Mouse (Mus musculus) CH12.LX (cell line): Measurements from ENCODE around the gene Szrd1. TPM values are rescaled to one million over a fixed set of nuclear protein-coding genes. Genes with fewer than 3 reads are reported as not detected.

Experiments used
- DNase-seq: peaks from one replicate; pipeline ENCODE4 v3.0.0-alpha.2; 2013; ENCODE audit errors: extremely low read depth
- H3K27ac ChIP-seq: 2 replicates; pipeline ENCODE4 v1.5.1; 2012; ENCODE audit warnings: low read depth, mild to moderate bottlenecking, control low read depth, moderate library complexity; ENCODE audit not compliant: insufficient read depth
- H3K27me3 ChIP-seq: replicated peaks from 2 replicates; pipeline ENCODE3; 2012; ENCODE audit warnings: inconsistent platforms
- H3K36me3 ChIP-seq, 2 experiments: replicated peaks in 1 of 2; 2 replicates each; pipeline versions ENCODE3 to v1.6.1; 2012; ENCODE audit warnings: inconsistent platforms in 1 of 2, low read length in 1 of 2, mild to moderate bottlenecking in 1 of 2, mixed read lengths in 1 of 2, moderate library complexity in 1 of 2; ENCODE audit not compliant: control insufficient read depth in 1 of 2, insufficient read depth in 1 of 2
- H3K4me1 ChIP-seq, 2 experiments: 2 replicates each; pipeline ENCODE4 v1.6.1; 2012; ENCODE audit warnings: inconsistent platforms in 1 of 2, moderate library complexity in 1 of 2; ENCODE audit not compliant: insufficient read depth in 2 of 2, control insufficient read depth in 1 of 2
- H3K4me2 ChIP-seq: 2 replicates; pipeline ENCODE4 v1.6.1; 2012; ENCODE audit warnings: low read depth, mild to moderate bottlenecking, control low read depth; ENCODE audit not compliant: poor library complexity, insufficient read depth, severe bottlenecking
- H3K4me3 ChIP-seq, 3 experiments: fragments of 150-350 bp in 1 of 3; sonication (generic) in 1 of 3; replicated peaks in 1 of 3; 2 replicates each; pipeline versions ENCODE3 to v1.5.1; 2011 to 2012; ENCODE audit warnings: low read depth in 2 of 3, low read length in 2 of 3, mild to moderate bottlenecking in 2 of 3, moderate library complexity in 2 of 3, control low read depth in 1 of 3, improper control_type of control experiment in 1 of 3, inconsistent platforms in 1 of 3, mixed read lengths in 1 of 3; ENCODE audit not compliant: poor library complexity in 1 of 3
- H3K79me2 ChIP-seq: replicated peaks from 2 replicates; pipeline ENCODE4 v1.6.1; 2012; ENCODE audit warnings: mild to moderate bottlenecking, moderate library complexity; ENCODE audit not compliant: control insufficient read depth, poor library complexity, insufficient read depth, severe bottlenecking; ENCODE audit errors: extremely low read depth
- H3K9ac ChIP-seq: 2 replicates; pipeline ENCODE4 v1.6.1; 2012; ENCODE audit warnings: low read depth, mild to moderate bottlenecking, control low read depth, moderate library complexity; ENCODE audit not compliant: insufficient read depth
- H3K9me3 ChIP-seq: replicated peaks from 2 replicates; pipeline ENCODE3; 2012; ENCODE audit warnings: low read length, inconsistent platforms, mixed read lengths
- CHD2 ChIP-seq: IDR thresholded peaks from 2 replicates; pipeline ENCODE4 v1.6.1; 2011; ENCODE audit warnings: low read length, improper control_type of control experiment
- ELF1 ChIP-seq: IDR thresholded peaks from 2 replicates; pipeline ENCODE4 v1.6.1; 2014; ENCODE audit warnings: low read depth, mild to moderate bottlenecking, inconsistent platforms, low read length, improper control_type of control experiment
- ETS1 ChIP-seq: conservative IDR thresholded peaks from 2 replicates; pipeline ENCODE4 v1.6.1; 2012; ENCODE audit warnings: low read depth, mild to moderate bottlenecking, inconsistent platforms, low read length, improper control_type of control experiment, moderate library complexity
- JUN ChIP-seq: IDR thresholded peaks from 2 replicates; pipeline ENCODE4 v1.6.1; 2011; ENCODE audit warnings: low read depth, mild to moderate bottlenecking, low read length, improper control_type of control experiment, moderate library complexity; ENCODE audit not compliant: insufficient read depth
- KAT2A ChIP-seq: IDR thresholded peaks from 2 replicates; pipeline ENCODE4 v1.6.1; 2012; ENCODE audit warnings: low read length, improper control_type of control experiment, inconsistent platforms; ENCODE audit not compliant: insufficient replicate concordance
- MAFK ChIP-seq: IDR thresholded peaks from 2 replicates; pipeline ENCODE4 v1.6.1; 2011; ENCODE audit warnings: low read length, improper control_type of control experiment; ENCODE audit not compliant: insufficient replicate concordance
- MAX ChIP-seq: IDR thresholded peaks from 2 replicates; pipeline ENCODE4 v1.6.1; 2011; ENCODE audit warnings: low read length, improper control_type of control experiment
- MAZ ChIP-seq: IDR thresholded peaks from 2 replicates; pipeline ENCODE4 v1.6.1; 2012; ENCODE audit warnings: low read depth, mild to moderate bottlenecking, inconsistent platforms, low read length, improper control_type of control experiment, moderate library complexity
- MEF2A ChIP-seq: IDR thresholded peaks from 2 replicates; pipeline ENCODE4 v1.6.1; 2014; ENCODE audit warnings: low read depth, mild to moderate bottlenecking, inconsistent platforms, low read length, improper control_type of control experiment, borderline replicate concordance
- MYC ChIP-seq: IDR thresholded peaks from 2 replicates; pipeline ENCODE4 v1.6.1; 2011; ENCODE audit warnings: low read depth, mild to moderate bottlenecking, improper control_type of control experiment, low read length
- NELFE ChIP-seq: IDR thresholded peaks from 2 replicates; pipeline ENCODE4 v1.6.1; 2011; ENCODE audit warnings: low read depth, low read length, improper control_type of control experiment
- NRF1 ChIP-seq: IDR thresholded peaks from 2 replicates; pipeline ENCODE4 v1.6.1; 2014; ENCODE audit warnings: low read depth, mild to moderate bottlenecking, inconsistent platforms, low read length, improper control_type of control experiment, moderate library complexity
- PAX5 ChIP-seq: IDR thresholded peaks from 2 replicates; pipeline ENCODE4 v1.6.1; 2012; ENCODE audit warnings: low read length, inconsistent platforms, mixed read lengths
- POLR2A ChIP-seq: IDR thresholded peaks from 2 replicates; pipeline ENCODE4 v1.6.1; 2011; ENCODE audit warnings: low read depth, mild to moderate bottlenecking, improper control_type of control experiment, low read length
- POLR2AphosphoS2 ChIP-seq: IDR thresholded peaks from 2 replicates; pipeline ENCODE4 v1.6.1; 2011; ENCODE audit warnings: low read depth, low read length, improper control_type of control experiment
- RCOR1 ChIP-seq: conservative IDR thresholded peaks from 2 replicates; pipeline ENCODE4 v1.6.1; 2012; ENCODE audit warnings: low read depth, mild to moderate bottlenecking, inconsistent platforms, low read length, improper control_type of control experiment
- SMC3 ChIP-seq: IDR thresholded peaks from 2 replicates; pipeline ENCODE4 v1.6.1; 2011; ENCODE audit warnings: low read depth, low read length, improper control_type of control experiment
- TBP ChIP-seq: conservative IDR thresholded peaks from 2 replicates; pipeline ENCODE4 v1.6.1; 2011; ENCODE audit warnings: low read depth, low read length, improper control_type of control experiment
- TCF12 ChIP-seq: IDR thresholded peaks from 2 replicates; pipeline ENCODE4 v1.6.1; 2014; ENCODE audit warnings: low read depth, mild to moderate bottlenecking, inconsistent platforms, low read length, improper control_type of control experiment
- UBTF ChIP-seq: IDR thresholded peaks from 2 replicates; pipeline ENCODE4 v1.6.1; 2012; ENCODE audit warnings: low read depth, mild to moderate bottlenecking, inconsistent platforms, low read length, improper control_type of control experiment, moderate library complexity
- ZKSCAN1 ChIP-seq: IDR thresholded peaks from 2 replicates; pipeline ENCODE4 v1.6.1; 2012; ENCODE audit warnings: low read depth, inconsistent platforms, low read length, improper control_type of control experiment, borderline replicate concordance
- ZMIZ1 ChIP-seq: IDR thresholded peaks from 2 replicates; pipeline ENCODE4 v1.6.1; 2012; ENCODE audit warnings: low read depth, mild to moderate bottlenecking, inconsistent platforms, low read length, improper control_type of control experiment
- ZNF384 ChIP-seq: IDR thresholded peaks from 2 replicates; pipeline ENCODE4 v1.6.1; 2012; ENCODE audit warnings: low read depth, low read length, improper control_type of control experiment, inconsistent platforms
- dilution Hi-C: fragments of 300-500 bp; cut with MboI; formaldehyde crosslinking; loops from 2 replicates; pipeline ENCODE4 v1.14.3; 2020; ENCODE audit warnings: low sequenced_read_pairs; ENCODE audit not compliant: extremely low pct_unique_long_range_greater_than_20kb, extremely low pct_ligation_motif_present
- in situ Hi-C: fragments of 300-500 bp; cut with MboI; formaldehyde crosslinking; loops from 3 replicates; pipeline ENCODE4 v1.14.3; 2019; ENCODE audit warnings: low sequenced_read_pairs, low pct_ligation_motif_present, low pct_unique_long_range_greater_than_20kb, mixed read lengths
- polyA plus RNA-seq: library from polyadenylated mRNA; unstranded; fragments of >175 nt; gene quantifications from 2 replicates; pipeline ENCODE4 v1.2.1, GENCODE M21; 2012; ENCODE audit warnings: low read depth; ENCODE audit not compliant: insufficient read length
- total RNA-seq, 2 experiments: library from RNA; depleted of rRNA; stranded (reverse); fragments of 300-350 nt in 1 of 2; fragments of >200 nt in 1 of 2; gene quantifications; 2 replicates each; pipeline ENCODE4 v1.2.3; 2012 to 2014

Szrd1 gene
- total and polyA plus RNA-seq, 3 experiments = 80.9 to 143 (median 82.5) TPM

DNA sequence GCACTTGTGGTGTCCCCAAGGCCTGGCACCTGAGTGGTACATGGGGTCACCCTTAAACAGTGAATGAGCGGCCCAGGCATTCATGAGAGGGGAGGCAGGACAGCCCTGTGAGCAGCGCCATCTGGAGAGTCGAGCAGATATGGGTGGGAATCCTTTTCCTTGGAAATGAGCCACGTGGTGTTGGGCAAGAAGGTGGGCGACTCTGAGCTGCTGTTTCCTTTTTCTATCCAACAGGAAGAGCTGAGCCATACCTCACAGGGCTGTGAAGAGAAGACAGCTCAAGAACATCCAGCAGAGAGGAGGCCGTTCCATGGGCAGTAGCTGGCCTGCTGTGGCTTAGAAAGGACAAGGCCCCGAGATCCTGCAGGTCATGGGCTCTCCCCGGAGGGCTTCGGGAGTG, 50.9 kb downstream of the Szrd1 start:
- Histone ChIP-seq H3K79me2 (no peaks in the 10 kb centered on the region), H3K9me3 (peaks cover 11% of the 10 kb centered on the region), H3K4me1 (no peaks in the 10 kb centered on the region), H3K4me3 (no peak overlapping the region), H3K4me2 (no peak overlapping the region), H3K36me3 (no peaks in the 10 kb centered on the region), H3K27me3 (peaks cover 38% of the 10 kb centered on the region), H3K9ac (no peak overlapping the region), H3K27ac (no peak overlapping the region)
- in situ Hi-C loops = no loop called here
- DNase-seq = no peak
- dilution Hi-C loops = no loop called here
- no peak for TF ChIP-seq TCF12
- TF ChIP-seq TBP = no peak
- no peak for TF ChIP-seq ZMIZ1
- no peak for TF ChIP-seq NRF1
- no peak for TF ChIP-seq ETS1
- no peak for TF ChIP-seq MEF2A
- no peak for TF ChIP-seq MAZ
- no peak for TF ChIP-seq POLR2AphosphoS2
- no peak for TF ChIP-seq JUN
- no peak for TF ChIP-seq ZNF384
- TF ChIP-seq MAX = no peak
- no peak for TF ChIP-seq PAX5

DNA sequence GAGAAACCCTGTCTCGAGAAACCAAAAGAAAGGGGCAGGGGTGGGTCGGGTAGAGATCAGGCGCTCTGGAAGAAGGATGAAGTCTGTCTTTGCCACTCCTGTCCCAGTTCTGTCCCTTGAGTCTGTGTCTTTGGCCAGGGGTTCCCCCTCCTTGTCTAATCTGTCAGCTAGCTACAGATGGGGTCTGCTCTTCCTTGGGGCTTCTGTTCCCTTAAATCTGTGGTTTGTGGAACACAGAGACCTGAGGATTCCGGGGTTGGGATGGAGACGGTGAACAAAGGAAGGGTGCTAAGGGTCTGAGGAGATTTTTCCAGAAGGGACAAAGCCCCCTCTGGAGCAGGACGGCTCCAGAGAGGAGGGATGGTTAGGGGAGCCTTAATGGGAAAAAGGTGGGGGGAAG, 51.5 kb downstream of the Szrd1 start, which contains the start of gene Spata21:
TSS of gene Spata21 (plus strand) at position 301 of the 400 bp plus-strand sequence.
- no peak for TF ChIP-seq SMC3
- TF ChIP-seq NELFE = no peak
- no peak for TF ChIP-seq ZMIZ1
- no peak for TF ChIP-seq MYC
- TF ChIP-seq POLR2A = no peak
- no peak for TF ChIP-seq RCOR1
- TF ChIP-seq ELF1 = no peak
- no peak for TF ChIP-seq UBTF
- no peak for TF ChIP-seq ZKSCAN1
- TF ChIP-seq PAX5 = no peak
- no peak for TF ChIP-seq CHD2
- TF ChIP-seq NRF1 = no peak
- TF ChIP-seq KAT2A = no peak
- TF ChIP-seq MAFK = no peak
- in situ Hi-C loops = no loop called here
- Histone ChIP-seq H3K4me3 (no peak within 1 kb of the TSS), H3K79me2 (no peaks in the 10 kb centered on the region), H3K4me2 (no peak within 1 kb of the TSS), H3K9ac (no peak within 1 kb of the TSS), H3K9me3 (peaks cover 11% of the 10 kb centered on the region), H3K36me3 (no peaks in the 10 kb centered on the region), H3K4me1 (no peaks in the 10 kb centered on the region), H3K27me3 (peaks cover 40% of the 10 kb centered on the region), H3K27ac (no peak within 1 kb of the TSS)
- dilution Hi-C loops = no loop called here
- no peak for DNase-seq
